In the genomic region with DNA sequence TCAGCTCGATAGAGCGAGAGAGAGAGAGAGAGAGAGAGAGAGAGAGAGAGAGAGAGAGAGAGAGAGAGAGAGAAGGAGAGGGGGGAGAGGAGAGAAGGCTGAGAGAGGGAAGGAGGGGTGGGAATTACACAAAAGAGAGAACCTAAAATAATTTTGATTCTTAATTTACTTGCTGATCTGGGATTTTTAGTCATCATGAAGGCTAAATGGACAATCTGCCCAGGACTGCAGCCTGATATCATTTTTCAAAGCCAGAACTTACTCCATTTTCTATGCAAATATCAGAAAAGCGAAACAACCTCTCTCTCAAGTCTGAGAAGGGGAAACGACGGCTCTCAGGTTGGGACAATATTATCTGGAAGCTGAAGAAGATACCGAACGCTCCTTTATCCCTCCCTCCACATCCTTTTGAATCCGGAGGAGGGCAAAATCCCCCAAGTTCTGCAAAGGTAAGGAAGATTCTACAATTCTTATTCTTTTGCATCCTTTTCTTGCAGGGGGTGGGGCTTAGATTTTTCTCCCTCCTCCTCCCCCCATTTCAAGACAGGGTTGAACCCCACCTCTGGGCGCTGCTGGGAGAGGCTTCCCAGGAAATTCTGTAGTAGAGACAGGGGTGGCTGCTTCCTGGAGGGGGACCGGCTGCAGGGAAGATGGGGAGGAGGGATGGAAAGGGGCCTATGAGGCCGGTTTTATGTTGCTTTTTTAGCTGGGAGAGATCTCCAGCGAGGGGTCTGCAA, we compare ENCODE assay signal across 10 mouse cellular contexts. TPM values are rescaled to one million over a fixed set of nuclear protein-coding genes. Genes with fewer than 3 reads are reported as not detected.
DNase-seq lines count a peak whose midpoint lies in the region; ATAC-seq and TF ChIP-seq lines count a peak whose summit lies in the region.
"Had no signal": no experiment of that assay in that cellular context is flagged by ENCODE, and none has a peak within 500 bp of the region (broad histone marks: within the 10 kb centered on the region; RNA-seq: fewer than 3 reads in every experiment).

No protein-coding gene starts in this region.

- WGBS in kidney, embryonic 16.5 days, result under 1% methylated on average over 12 of the region's 12 CpGs
- WGBS in small intestine, adult 2 months, result 7% methylated on average over 12 of the region's 12 CpGs
- 2% methylated on average over 12 of the region's 12 CpGs for WGBS in forebrain, embryonic 13.5 days

- peak overlapping the region; percentile 75 for H3K27ac ChIP-seq in embryonic fibroblast, embryonic 13.5 days (ENCODE audit: insufficient read depth, low read length)
- H3K27ac ChIP-seq in kidney, embryonic 16.5 days (ENCODE audit: low read length), result peak overlapping the region; percentile 99
- H3K27ac ChIP-seq in small intestine, adult 2 months (ENCODE audit: insufficient read depth, low read depth, low read length), result peak overlapping the region; percentile 63
- no peak overlapping the region for H3K27ac ChIP-seq in forebrain, embryonic 13.5 days

- peak overlapping the region; percentile 98 for H3K9ac ChIP-seq in kidney, embryonic 16.5 days (replicated peaks; ENCODE audit: low read length)
- H3K9ac ChIP-seq in forebrain, embryonic 13.5 days, result no peak overlapping the region

- no peaks in the 10 kb centered on the region for H3K4me1 ChIP-seq in embryonic fibroblast, embryonic 13.5 days (ENCODE audit: control insufficient read depth, insufficient read depth, low read length)
- peaks cover 55% of the 10 kb centered on the region for H3K4me1 ChIP-seq in kidney, embryonic 16.5 days (ENCODE audit: insufficient read depth, low read length)
- H3K4me1 ChIP-seq in small intestine, adult 2 months (ENCODE audit: control insufficient read depth, insufficient read depth, insufficient read length, low read length), result peaks cover 3% of the 10 kb centered on the region; the same call in 1 of the 2 replicates
- H3K4me1 ChIP-seq in forebrain, embryonic 13.5 days, result no peaks in the 10 kb centered on the region

- TF ChIP-seq POLR2A in embryonic fibroblast, embryonic 13.5 days (IDR thresholded peaks at IDR 0.05; ENCODE audit: low read depth, low read length), result peak; percentile 28; the same call in 1 of the 2 replicates
- no peak for TF ChIP-seq POLR2A in small intestine, adult 2 months (IDR thresholded peaks at IDR 0.05; ENCODE audit: low read depth, low read length)

- H3K4me3 ChIP-seq in embryonic fibroblast, embryonic 13.5 days (ENCODE audit: insufficient read depth, low read length), result peak overlapping the region; percentile 58
- peak overlapping the region; percentile 71 for H3K4me3 ChIP-seq in kidney, embryonic 16.5 days (ENCODE audit: low read length)
- peak overlapping the region; percentile 66 for H3K4me3 ChIP-seq in small intestine, adult 2 months (ENCODE audit: low read depth, low read length)
- H3K4me3 ChIP-seq in forebrain, embryonic 13.5 days, result no peak overlapping the region
- H3K4me3 ChIP-seq: erythroblast, embryonic 14.5 days had no signal

- ATAC-seq in kidney, embryonic 16.5 days (ENCODE audit: low FRiP score, low TSS enrichment), result no peak
- no peak for ATAC-seq in forebrain, embryonic 13.5 days

- no peak for TF ChIP-seq CTCF in embryonic fibroblast, embryonic 13.5 days (IDR thresholded peaks at IDR 0.05; ENCODE audit: borderline replicate concordance, insufficient read depth, low read length)
- TF ChIP-seq CTCF in small intestine, adult 2 months (IDR thresholded peaks at IDR 0.05; ENCODE audit: extremely low read depth, insufficient read length, insufficient replicate concordance, low read depth, low read length), result no peak

- peak; percentile 63 for DNase-seq in kidney, adult 18-20 months
- no peak for DNase-seq in kidney, adult 9 months
- DNase-seq in adipocyte (ENCODE audit: low spot score), result no peak
- no peak for DNase-seq in right cerebral cortex, postnatal 36 days (ENCODE audit: low spot score in 2 of 2)
- DNase-seq: cerebellum, adult 9-11 months had no signal

- H3K9me3 ChIP-seq in kidney, embryonic 16.5 days (ENCODE audit: low read length), result no peaks in the 10 kb centered on the region
- no peaks in the 10 kb centered on the region for H3K9me3 ChIP-seq in forebrain, embryonic 13.5 days (replicated peaks)

- H3K36me3 ChIP-seq in kidney, embryonic 16.5 days (ENCODE audit: insufficient read depth, low read length), result no peaks in the 10 kb centered on the region
- no peaks in the 10 kb centered on the region for H3K36me3 ChIP-seq in small intestine, adult 2 months (ENCODE audit: control insufficient read depth, insufficient read depth, low read length)
- H3K36me3 ChIP-seq in forebrain, embryonic 13.5 days (ENCODE audit: poor library complexity, severe bottlenecking), result no peaks in the 10 kb centered on the region

- peak overlapping the region; percentile 90 for H3K4me2 ChIP-seq in kidney, embryonic 16.5 days (replicated peaks; ENCODE audit: low read depth, low read length)
- no peak overlapping the region for H3K4me2 ChIP-seq in forebrain, embryonic 13.5 days

- no peaks in the 10 kb centered on the region for H3K27me3 ChIP-seq in kidney, embryonic 16.5 days (ENCODE audit: insufficient read depth, low read length)
- H3K27me3 ChIP-seq in small intestine, adult 2 months (ENCODE audit: control insufficient read depth, insufficient read depth, low read length), result peaks cover 62% of the 10 kb centered on the region
- peaks cover 99% of the 10 kb centered on the region for H3K27me3 ChIP-seq in forebrain, embryonic 13.5 days

RNA-seq across cellular contexts. Expression of gene Hoxb6, which starts 0.5 kb away (rescaled TPM):
- 9.6 and 14.1 TPM in 2 replicates for polyA plus RNA-seq in embryonic fibroblast, embryonic 13.5 days (2011; ENCODE audit: insufficient read length, low read depth, missing spikeins)
- polyA plus RNA-seq in kidney, embryonic 16.5 days (2015; fragmentation: Nextera tagmentation; extraction: Ambion mirVana), result 50.3 and 55.7 TPM in 2 replicates
- 1.0 and 8.3 TPM in 2 replicates for polyA plus RNA-seq in small intestine, adult 2 months (2012; rRNA removed)
- polyA plus RNA-seq in forebrain, embryonic 13.5 days (2015; fragmentation: Nextera tagmentation; extraction: Ambion mirVana), result not detected in 2 replicates
- polyA plus RNA-seq: erythroblast, embryonic 14.5 days had no signal

RNA-seq across cellular contexts. Expression of gene Hoxb7, which starts 6.3 kb away (rescaled TPM):
- 13.1 and 22.5 TPM in 2 replicates for polyA plus RNA-seq in embryonic fibroblast, embryonic 13.5 days (2011; ENCODE audit: insufficient read length, low read depth, missing spikeins)
- 60.9 and 68.3 TPM in 2 replicates for polyA plus RNA-seq in kidney, embryonic 16.5 days (2015; fragmentation: Nextera tagmentation; extraction: Ambion mirVana)
- polyA plus RNA-seq in small intestine, adult 2 months (2012; rRNA removed), result 0.17 and 1.5 TPM in 2 replicates
- not detected in 2 replicates for polyA plus RNA-seq in forebrain, embryonic 13.5 days (2015; fragmentation: Nextera tagmentation; extraction: Ambion mirVana)
- polyA plus RNA-seq: erythroblast, embryonic 14.5 days had no signal

RNA-seq across cellular contexts. Expression of gene Hoxb5, which starts 10.4 kb away (rescaled TPM):
- polyA plus RNA-seq in embryonic fibroblast, embryonic 13.5 days (2011; ENCODE audit: insufficient read length, low read depth, missing spikeins), result 4.1 and 5.9 TPM in 2 replicates
- 19.2 and 24.3 TPM in 2 replicates for polyA plus RNA-seq in kidney, embryonic 16.5 days (2015; fragmentation: Nextera tagmentation; extraction: Ambion mirVana)
- polyA plus RNA-seq in small intestine, adult 2 months (2012; rRNA removed), result 1.8 and 3.2 TPM in 2 replicates
- 0.09 TPM in 1 of 2 replicates, not detected in the other for polyA plus RNA-seq in forebrain, embryonic 13.5 days (2015; fragmentation: Nextera tagmentation; extraction: Ambion mirVana)
- polyA plus RNA-seq: erythroblast, embryonic 14.5 days had no signal

RNA-seq across cellular contexts. Expression of gene Hoxb8, which starts 11.0 kb away (rescaled TPM):
- polyA plus RNA-seq in embryonic fibroblast, embryonic 13.5 days (2011; ENCODE audit: insufficient read length, low read depth, missing spikeins), result 11.7 and 20.1 TPM in 2 replicates
- polyA plus RNA-seq in kidney, embryonic 16.5 days (2015; fragmentation: Nextera tagmentation; extraction: Ambion mirVana), result 9.5 and 12.9 TPM in 2 replicates
- polyA plus RNA-seq in small intestine, adult 2 months (2012; rRNA removed), result 0.38 and 5.3 TPM in 2 replicates
- not detected in 2 replicates for polyA plus RNA-seq in forebrain, embryonic 13.5 days (2015; fragmentation: Nextera tagmentation; extraction: Ambion mirVana)
- polyA plus RNA-seq: erythroblast, embryonic 14.5 days had no signal

RNA-seq across cellular contexts. Expression of gene Hoxb9, which starts 21.5 kb away (rescaled TPM):
- 43.5 and 51.7 TPM in 2 replicates for polyA plus RNA-seq in embryonic fibroblast, embryonic 13.5 days (2011; ENCODE audit: insufficient read length, low read depth, missing spikeins)
- 21.5 and 24.5 TPM in 2 replicates for polyA plus RNA-seq in kidney, embryonic 16.5 days (2015; fragmentation: Nextera tagmentation; extraction: Ambion mirVana)
- polyA plus RNA-seq in small intestine, adult 2 months (2012; rRNA removed), result 0.14 TPM in 1 of 2 replicates, not detected in the other
- polyA plus RNA-seq in forebrain, embryonic 13.5 days (2015; fragmentation: Nextera tagmentation; extraction: Ambion mirVana), result not detected in 2 replicates
- polyA plus RNA-seq: erythroblast, embryonic 14.5 days had no signal
